ENCODE assay signal across 12 mouse cellular contexts in the genomic region with DNA sequence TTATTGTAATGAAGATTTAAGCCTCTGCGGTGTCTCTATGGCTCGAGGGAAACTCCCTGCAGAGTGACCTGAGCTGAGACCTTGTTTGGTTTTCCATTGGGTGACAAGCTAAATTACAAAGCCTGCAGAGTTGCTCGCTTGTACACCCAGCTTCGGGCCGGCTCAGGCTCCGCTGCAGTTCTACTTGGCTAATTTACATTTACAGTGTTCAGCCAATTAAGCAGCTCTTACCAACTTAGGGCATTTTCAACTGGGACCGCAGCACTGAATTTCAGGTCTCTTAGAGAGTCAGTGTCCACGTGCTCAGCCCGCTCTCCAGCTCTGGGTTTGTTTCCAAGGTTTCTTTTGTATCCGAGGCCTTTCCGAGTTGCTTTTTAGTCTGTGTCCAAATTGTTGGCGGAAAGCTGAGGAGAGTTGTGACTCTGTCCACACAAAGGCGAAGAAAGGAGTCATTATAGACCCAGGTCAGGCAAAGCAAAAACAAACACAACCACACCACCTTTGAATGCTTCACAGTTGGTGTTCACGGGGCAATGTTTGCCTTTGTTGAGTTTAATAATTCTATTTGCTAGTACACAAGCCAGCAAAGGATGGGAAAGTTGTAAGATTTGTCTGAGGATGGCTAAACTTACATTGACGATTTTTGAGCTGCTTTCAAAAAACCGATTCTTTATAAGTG.
DNase-seq lines count a peak whose midpoint lies in the region; ATAC-seq and TF ChIP-seq lines count a peak whose summit lies in the region.
"Had no signal": no experiment of that assay in that cellular context is flagged by ENCODE, and none has a peak within 500 bp of the region (broad histone marks: within the 10 kb centered on the region; RNA-seq: fewer than 3 reads in every experiment).

No protein-coding gene starts in this region.

- WGBS in forebrain, embryonic 10.5 days = 23% methylated on average over 16 of the region's 16 CpGs
- WGBS in kidney, adult 2 months = 45% methylated on average over 16 of the region's 16 CpGs
- WGBS in midbrain, embryonic 12.5 days = 16% methylated on average over 16 of the region's 16 CpGs
- WGBS in heart, embryonic 12.5 days = 67% methylated on average over 16 of the region's 16 CpGs

- DNase-seq in R1 (ENCODE audit: low read depth, low spot score) = peak; percentile 17
- DNase-seq in forebrain, embryonic 10.5 days (ENCODE audit: extremely low spot score, low spot score) = peak; percentile 37
- peak; percentile 31 for DNase-seq in kidney, adult 2 months
- DNase-seq in spleen, postnatal 36 days (ENCODE audit: low spot score in 2 of 2) = no peak
- no peak for DNase-seq in urinary bladder, postnatal 36 days (ENCODE audit: low spot score in 2 of 2)
- DNase-seq in cerebellum, postnatal 25 days = no peak
- DNase-seq: adrenal gland, adult 2 months; liver, embryonic 13.5 days had no signal

- H3K4me3 ChIP-seq in forebrain, embryonic 10.5 days = 0 out of 2 replicates have a peak overlapping the region, but pooled peaks have one; percentile 5
- H3K4me3 ChIP-seq in kidney, adult 2 months (ENCODE audit: insufficient read depth, low read depth, low read length) = no peak overlapping the region
- H3K4me3 ChIP-seq in midbrain, embryonic 12.5 days = no peak overlapping the region
- H3K4me3 ChIP-seq in heart, embryonic 12.5 days = no peak overlapping the region
- H3K4me3 ChIP-seq: embryonic facial prominence, embryonic 13.5 days; liver, embryonic 13.5 days had no signal

- no peak overlapping the region for H3K9ac ChIP-seq in midbrain, embryonic 12.5 days (replicated peaks)
- no peak overlapping the region for H3K9ac ChIP-seq in heart, embryonic 12.5 days
- H3K9ac ChIP-seq: embryonic facial prominence, embryonic 13.5 days; liver, embryonic 13.5 days had no signal

- TF ChIP-seq CTCF in kidney, adult 2 months (conservative IDR thresholded peaks at IDR 0.05; ENCODE audit: insufficient read depth, insufficient read length, low read depth, low read length) = no peak

- H3K9me3 ChIP-seq in forebrain, embryonic 10.5 days = no peaks in the 10 kb centered on the region
- no peaks in the 10 kb centered on the region for H3K9me3 ChIP-seq in midbrain, embryonic 12.5 days
- no peaks in the 10 kb centered on the region for H3K9me3 ChIP-seq in heart, embryonic 12.5 days (replicated peaks)
- H3K9me3 ChIP-seq: embryonic facial prominence, embryonic 13.5 days; liver, embryonic 13.5 days had no signal

- peak overlapping the region; percentile 11; the same call in 1 of the 2 replicates for H3K4me2 ChIP-seq in midbrain, embryonic 12.5 days (replicated peaks)
- no peak overlapping the region for H3K4me2 ChIP-seq in heart, embryonic 12.5 days
- H3K4me2 ChIP-seq: embryonic facial prominence, embryonic 13.5 days; liver, embryonic 13.5 days had no signal

- H3K27ac ChIP-seq in forebrain, embryonic 10.5 days = peak overlapping the region; percentile 58; the same call in 1 of the 2 replicates
- no peak overlapping the region for H3K27ac ChIP-seq in kidney, adult 2 months (ENCODE audit: insufficient read depth, low read depth, low read length)
- no peak overlapping the region for H3K27ac ChIP-seq in midbrain, embryonic 12.5 days (replicated peaks)
- no peak overlapping the region for H3K27ac ChIP-seq in heart, embryonic 12.5 days (ENCODE audit: poor library complexity, severe bottlenecking)
- H3K27ac ChIP-seq: embryonic facial prominence, embryonic 13.5 days; liver, embryonic 13.5 days had no signal

- no peak for TF ChIP-seq POLR2A in kidney, adult 2 months (IDR thresholded peaks at IDR 0.05; ENCODE audit: low read depth, low read length)

- peaks cover 66% of the 10 kb centered on the region for H3K27me3 ChIP-seq in forebrain, embryonic 10.5 days (ENCODE audit: poor library complexity, severe bottlenecking)
- H3K27me3 ChIP-seq in kidney, adult 2 months (replicated peaks; ENCODE audit: control insufficient read depth, insufficient read depth, low read length) = no peaks in the 10 kb centered on the region
- 0 out of 2 replicates have a peak, but pooled peaks cover 3% of the 10 kb centered on the region for H3K27me3 ChIP-seq in midbrain, embryonic 12.5 days
- H3K27me3 ChIP-seq in heart, embryonic 12.5 days (replicated peaks) = no peaks in the 10 kb centered on the region
- H3K27me3 ChIP-seq: embryonic facial prominence, embryonic 13.5 days; liver, embryonic 13.5 days had no signal

- H3K36me3 ChIP-seq in forebrain, embryonic 10.5 days (replicated peaks) = no peaks in the 10 kb centered on the region
- H3K36me3 ChIP-seq in kidney, adult 2 months (ENCODE audit: control insufficient read depth, insufficient read depth, low read length) = no peaks in the 10 kb centered on the region
- H3K36me3 ChIP-seq in midbrain, embryonic 12.5 days = peaks cover 9% of the 10 kb centered on the region; the same call in 1 of the 2 replicates
- H3K36me3 ChIP-seq in heart, embryonic 12.5 days = no peaks in the 10 kb centered on the region
- H3K36me3 ChIP-seq: embryonic facial prominence, embryonic 13.5 days; liver, embryonic 13.5 days had no signal

- ATAC-seq in midbrain, embryonic 12.5 days (ENCODE audit: low FRiP score, low read depth) = peak; percentile 64
- no peak for ATAC-seq in heart, embryonic 12.5 days (ENCODE audit: insufficient number of reproducible peaks, low FRiP score)
- ATAC-seq: intestine, postnatal 0 days had no signal

- peaks cover 24% of the 10 kb centered on the region for H3K4me1 ChIP-seq in forebrain, embryonic 10.5 days
- H3K4me1 ChIP-seq in kidney, adult 2 months (ENCODE audit: control insufficient read depth, insufficient read depth, low read length) = no peaks in the 10 kb centered on the region
- H3K4me1 ChIP-seq in midbrain, embryonic 12.5 days = peaks cover 17% of the 10 kb centered on the region
- peaks cover 13% of the 10 kb centered on the region for H3K4me1 ChIP-seq in heart, embryonic 12.5 days (replicated peaks)
- H3K4me1 ChIP-seq: liver, embryonic 13.5 days had no signal

Comparison
In these comparisons a context has a peak if more than half of its experiments do, and no peak if none do; other contexts are left out.
1. DNase-seq: peak in R1 (single experiment), forebrain, embryonic 10.5 days (single experiment) and kidney, adult 2 months (single experiment); none in spleen, postnatal 36 days (0 of 2), urinary bladder, postnatal 36 days (0 of 2) and cerebellum, postnatal 25 days (0 of 2).